Mouse (Mus musculus) heart, postnatal 0 days (tissue): Measurements from ENCODE around the gene Gm49366.
A peak's percentile ranks its signal among the peaks of the same experiment; 100 is the strongest.

ENCODE experiments used
- CTCF ChIP-seq: IDR thresholded peaks from 2 replicates; pipeline ENCODE4 v1.5.1; 2016; ENCODE audit warnings: antibody characterized with exemption, control low read depth, low read depth
- EP300 ChIP-seq: IDR thresholded peaks from 2 replicates; pipeline ENCODE4 v1.6.1; 2016; ENCODE audit warnings: antibody characterized with exemption, low read depth

GRCm38 (mm10) chr12:84060946-84061345, 22.2 kb downstream of the Gm49366 start:
- TF ChIP-seq CTCF (peak; percentile 47), EP300 (no peak)
